Mouse (Mus musculus) neural tube, embryonic 11.5 days (tissue): Measurements from ENCODE around the gene Focad. TPM values are rescaled to one million over a fixed set of nuclear protein-coding genes. Genes with fewer than 3 reads are reported as not detected.

Source experiments
- ATAC-seq: fragments of 200-750 bp; cut with Nextera tagmentation; 2 replicates; pipeline ENCODE4 v1.8.0; 2017; ENCODE audit warnings: moderate number of reproducible peaks, mild to moderate bottlenecking, moderate TSS enrichment, moderate library complexity; ENCODE audit not compliant: insufficient read depth, low FRiP score, low TSS enrichment
- DNase-seq: peaks from one replicate; pipeline ENCODE4 v3.0.0-alpha.2; 2015; ENCODE audit warnings: low spot score
- H3K27ac ChIP-seq: fragments of 300-500 bp; sonication (generic); 2 replicates; pipeline ENCODE4 v1.5.1; 2014; ENCODE audit warnings: low read depth, mild to moderate bottlenecking, low read length
- H3K27me3 ChIP-seq: fragments of 300-500 bp; sonication (generic); 2 replicates; pipeline ENCODE4 v1.6.1; 2014; ENCODE audit warnings: mild to moderate bottlenecking, low read length, mixed read lengths; ENCODE audit not compliant: control insufficient read depth, insufficient read depth
- H3K36me3 ChIP-seq: fragments of 300-500 bp; sonication (generic); 2 replicates; pipeline ENCODE4 v1.6.1; 2014; ENCODE audit warnings: mild to moderate bottlenecking, low read length, moderate library complexity, mixed read lengths; ENCODE audit not compliant: control insufficient read depth, insufficient read depth
- H3K4me1 ChIP-seq: fragments of 300-500 bp; sonication (generic); 2 replicates; pipeline ENCODE4 v1.6.1; 2014; ENCODE audit warnings: low read length, mixed read lengths; ENCODE audit not compliant: control insufficient read depth, insufficient read depth
- H3K4me2 ChIP-seq: fragments of 300-500 bp; sonication (generic); 2 replicates; pipeline ENCODE4 v1.6.1; 2014; ENCODE audit warnings: low read depth, mild to moderate bottlenecking, moderate library complexity
- H3K4me3 ChIP-seq: fragments of 300-500 bp; sonication (generic); 2 replicates; pipeline ENCODE4 v1.5.1; 2014; ENCODE audit warnings: low read depth, low read length
- H3K9ac ChIP-seq: fragments of 300-500 bp; sonication (generic); 2 replicates; pipeline ENCODE4 v1.6.1; 2014; ENCODE audit warnings: mild to moderate bottlenecking, low read length
- H3K9me3 ChIP-seq: fragments of 300-500 bp; sonication (generic); 2 replicates; pipeline ENCODE4 v1.6.1; 2016; ENCODE audit warnings: low read length; ENCODE audit not compliant: control insufficient read depth
- WGBS: fragments of 180-500 bp; shearing (Covaris S2); extraction: QIAGEN DNeasy Blood & Tissue Kit; methylation state at CpG from one replicate; pipeline ENCODE4 v1.1.7; 2014; 5-methylcytosine and 5-hydroxymethylcytosine counted together
- polyA plus RNA-seq: library from polyadenylated mRNA; unstranded; fragments of >200 nt; fragmentation: Nextera tagmentation; extraction: Ambion mirVana; gene quantifications from 2 replicates; pipeline ENCODE4 v1.2.1, GENCODE M21; 2014

Gene Focad
- polyA plus RNA-seq, 1 experiment from 2014 or later, result 18.8 TPM

- no peaks in the 10 kb centered on the region for H3K9me3 ChIP-seq
- no peak overlapping the region for H3K4me3 ChIP-seq
- DNase-seq (no peak), ATAC-seq (no peak)
- 14% methylated on average over 2 of the region's 2 CpGs for WGBS
- peak overlapping the region; percentile 24; the same call in 1 of the 2 replicates for H3K27ac ChIP-seq
- no peak overlapping the region for H3K4me2 ChIP-seq
- no peaks in the 10 kb centered on the region for H3K27me3 ChIP-seq
- no peaks in the 10 kb centered on the region for H3K4me1 ChIP-seq
- no peak overlapping the region for H3K9ac ChIP-seq
- H3K36me3 ChIP-seq, result no peaks in the 10 kb centered on the region
These were observed 41.5 kb downstream of the Focad start for GRCm38 (mm10) chr4:88135936-88136335.

GRCm38 (mm10) chr4:88136528-88136927 lies 42.1 kb downstream of the Focad start:
- H3K9me3 ChIP-seq, result no peaks in the 10 kb centered on the region
- H3K27ac ChIP-seq, result no peak overlapping the region
- no peak overlapping the region for H3K9ac ChIP-seq
- ATAC-seq (no peak), DNase-seq (no peak)
- H3K36me3 ChIP-seq, result no peaks in the 10 kb centered on the region
- H3K4me2 ChIP-seq, result no peak overlapping the region
- no peaks in the 10 kb centered on the region for H3K27me3 ChIP-seq
- H3K4me3 ChIP-seq, result no peak overlapping the region
- H3K4me1 ChIP-seq, result no peaks in the 10 kb centered on the region
- 45% methylated on average over 4 of the region's 4 CpGs for WGBS

- no peak for ATAC-seq
- WGBS, result 91% methylated on average over 2 of the region's 2 CpGs
- no peak overlapping the region for H3K4me3 ChIP-seq
These were observed 44.0 kb downstream of the Focad start for GRCm38 (mm10) chr4:88138366-88138917.

GRCm38 (mm10) chr4:88149462-88149861 lies 55.0 kb downstream of the Focad start:
- no peak overlapping the region for H3K4me3 ChIP-seq
- no peak overlapping the region for H3K27ac ChIP-seq
- H3K4me2 ChIP-seq, result no peak overlapping the region
- no peak overlapping the region for H3K9ac ChIP-seq
- WGBS, result 73% methylated on average over 1 of the region's 1 CpGs
- no peaks in the 10 kb centered on the region for H3K9me3 ChIP-seq
- no peaks in the 10 kb centered on the region for H3K27me3 ChIP-seq
- H3K4me1 ChIP-seq, result no peaks in the 10 kb centered on the region
- ATAC-seq (no peak), DNase-seq (no peak)
- H3K36me3 ChIP-seq, result no peaks in the 10 kb centered on the region

More at GRCm38 (mm10) chr4:88138366-88138917, 44.0 kb downstream of the Focad start:
- Histone ChIP-seq H3K9ac (no peak overlapping the region), H3K9me3 (no peaks in the 10 kb centered on the region), H3K36me3 (no peaks in the 10 kb centered on the region), H3K4me1 (no peaks in the 10 kb centered on the region), H3K27me3 (no peaks in the 10 kb centered on the region), H3K27ac (no peak overlapping the region), H3K4me2 (no peak overlapping the region)
- DNase-seq, result no peak

- no peak for DNase-seq
- Histone ChIP-seq H3K9ac (no peak overlapping the region), H3K4me2 (no peak overlapping the region), H3K9me3 (no peaks in the 10 kb centered on the region), H3K4me1 (no peaks in the 10 kb centered on the region), H3K27me3 (no peaks in the 10 kb centered on the region), H3K27ac (no peak overlapping the region), H3K36me3 (no peaks in the 10 kb centered on the region), H3K4me3 (no peak overlapping the region)
- WGBS, result 86% methylated on average over 3 of the region's 3 CpGs
- ATAC-seq, result no peak
These were observed 61.2 kb downstream of the Focad start for GRCm38 (mm10) chr4:88155490-88156160.

GRCm38 (mm10) chr4:88156961-88157360 lies 62.5 kb downstream of the Focad start:
- Histone ChIP-seq H3K27me3 (no peaks in the 10 kb centered on the region), H3K4me2 (no peak overlapping the region), H3K27ac (no peak overlapping the region), H3K36me3 (no peaks in the 10 kb centered on the region), H3K4me1 (no peaks in the 10 kb centered on the region), H3K9me3 (no peaks in the 10 kb centered on the region), H3K9ac (no peak overlapping the region), H3K4me3 (no peak overlapping the region)
- WGBS, result 83% methylated on average over 5 of the region's 5 CpGs
- DNase-seq (no peak), ATAC-seq (no peak)

- ATAC-seq (no peak), DNase-seq (no peak)
- no peaks in the 10 kb centered on the region for H3K36me3 ChIP-seq
- no peaks in the 10 kb centered on the region for H3K9me3 ChIP-seq
- no peak overlapping the region for H3K4me3 ChIP-seq
- no peak overlapping the region for H3K4me2 ChIP-seq
- H3K9ac ChIP-seq, result no peak overlapping the region
- H3K27me3 ChIP-seq, result no peaks in the 10 kb centered on the region
- H3K4me1 ChIP-seq, result no peaks in the 10 kb centered on the region
- WGBS, result 73% methylated on average over 6 of the region's 6 CpGs
- no peak overlapping the region for H3K27ac ChIP-seq
These were observed 63.2 kb downstream of the Focad start for GRCm38 (mm10) chr4:88157644-88158043.

- Histone ChIP-seq H3K4me1 (no peaks in the 10 kb centered on the region; the same call in 1 of the 2 replicates), H3K4me3 (no peak overlapping the region), H3K27ac (no peak overlapping the region), H3K9ac (no peak overlapping the region), H3K36me3 (no peaks in the 10 kb centered on the region), H3K9me3 (no peaks in the 10 kb centered on the region), H3K4me2 (no peak overlapping the region), H3K27me3 (no peaks in the 10 kb centered on the region)
- ATAC-seq (no peak), DNase-seq (no peak)
- WGBS, result 96% methylated on average over 5 of the region's 5 CpGs
These were observed 64.8 kb downstream of the Focad start for GRCm38 (mm10) chr4:88159256-88159655.

- no peak for DNase-seq
- Histone ChIP-seq H3K9me3 (no peaks in the 10 kb centered on the region), H3K9ac (no peak overlapping the region), H3K27me3 (no peaks in the 10 kb centered on the region), H3K4me1 (no peaks in the 10 kb centered on the region; the same call in 1 of the 2 replicates), H3K27ac (no peak overlapping the region), H3K36me3 (no peaks in the 10 kb centered on the region), H3K4me3 (no peak overlapping the region), H3K4me2 (no peak overlapping the region)
- ATAC-seq, result no peak
- 81% methylated on average over 6 of the region's 6 CpGs for WGBS
These were observed 65.3 kb downstream of the Focad start for GRCm38 (mm10) chr4:88159700-88160099.
